In genomic region chr19:27066449-27067181, GRCm38 (mm10) we compare ENCODE assay signal across 8 mouse cellular contexts.
DNase-seq lines count a peak whose midpoint lies in the region; ATAC-seq lines count a peak whose summit lies in the region.

No protein-coding gene starts in this region.

- H3K27ac ChIP-seq in stomach, embryonic 16.5 days (ENCODE audit: low read length) = no peak overlapping the region

- no peaks in the 10 kb centered on the region for H3K36me3 ChIP-seq in stomach, embryonic 16.5 days (ENCODE audit: control insufficient read depth, insufficient read depth, low read length)

- peak; percentile 86 for ATAC-seq in stomach, embryonic 16.5 days (ENCODE audit: insufficient read depth, low FRiP score)
- no peak for ATAC-seq in megakaryocyte-erythroid progenitor cell, adult 5-6 weeks (replicated peaks; ENCODE audit: low FRiP score, low TSS enrichment, poor library complexity, severe bottlenecking)

- H3K9me3 ChIP-seq in stomach, embryonic 16.5 days (replicated peaks; ENCODE audit: control insufficient read depth, low read length) = no peaks in the 10 kb centered on the region

- H3K4me1 ChIP-seq in stomach, embryonic 16.5 days (ENCODE audit: control insufficient read depth, insufficient read depth, low read length) = peaks cover 7% of the 10 kb centered on the region

- no peak overlapping the region for H3K4me3 ChIP-seq in stomach, embryonic 16.5 days (replicated peaks; ENCODE audit: low read length)

- intact Hi-C loops in heart, postnatal 10 days (cut with DNase I) = no loop called here

- 37% methylated on average over 12 of the region's 12 CpGs for WGBS in stomach, embryonic 16.5 days

- no peaks in the 10 kb centered on the region for H3K27me3 ChIP-seq in stomach, embryonic 16.5 days (ENCODE audit: control insufficient read depth, insufficient read depth, low read length)

- DNase-seq in heart, postnatal 10 days = peak; percentile 67 to 68
- DNase-seq in heart, adult 9 months (ENCODE audit: low spot score in 2 of 2) = no peak
- DNase-seq in adrenal gland, postnatal 14 days = peak; percentile 62
- peak; percentile 4 for DNase-seq in fibroblast of lung, adult 2 months (ENCODE audit: low read depth)
- DNase-seq in kidney, postnatal 4 days = peak; percentile 70 to 74
- peak; percentile 51 for DNase-seq in lung, postnatal 14 days

- H3K9ac ChIP-seq in stomach, embryonic 16.5 days (ENCODE audit: low read length) = no peak overlapping the region

- H3K4me2 ChIP-seq in stomach, embryonic 16.5 days (ENCODE audit: low read depth, low read length) = no peak overlapping the region; the same call in 1 of the 2 replicates

Comparison
In these comparisons a context has a peak if more than half of its experiments do, and no peak if none do; other contexts are left out.
1. DNase-seq: peak in heart, postnatal 10 days (2 of 2), adrenal gland, postnatal 14 days (single experiment), fibroblast of lung, adult 2 months (single experiment), kidney, postnatal 4 days (2 of 2) and lung, postnatal 14 days (single experiment); none in heart, adult 9 months (0 of 2).